Mouse (Mus musculus): ENCODE data around the gene H2-Q2. TPM values are rescaled to one million over a fixed set of nuclear protein-coding genes. Genes with fewer than 3 reads are reported as not detected.
"Not testable (repeated sequence)": the region's sequence is repeated elsewhere in the genome, so short reads cannot be mapped to it uniquely, and the experiment has no call there.

H2-Q2 gene
- total RNA-seq, 4 experiments from 2014 or later: 0.64 to 2.6 (median 0.81) TPM; not detected in 1

GRCm38 (mm10) chr17:35359470-35359862, 17.4 kb downstream of the H2-Q2 start:
- no peak for DNase-seq (ENCODE audit: low spot score in 2 of 2)

GRCm38 (mm10) chr17:35379369-35379728, 37.3 kb downstream of the H2-Q2 start, which contains the start of gene H2-Q4:
Gene H2-Q4, plus strand, starts transcription at chr17:35379617.
- peak; percentile 71 to 77 for DNase-seq (ENCODE audit: low spot score in 2 of 2)

GRCm38 (mm10) chr17:35379729-35380451, 37.8 kb downstream of the H2-Q2 start:
- no peak for DNase-seq (ENCODE audit: low spot score in 2 of 2)

GRCm38 (mm10) chr17:35389796-35390195, 47.8 kb downstream of the H2-Q2 start:
- DNase-seq (ENCODE audit: low spot score in 2 of 2): not testable (repeated sequence)

GRCm38 (mm10) chr17:35392671-35393070, 50.6 kb downstream of the H2-Q2 start:
- DNase-seq (ENCODE audit: low spot score in 2 of 2): not testable (repeated sequence)

GRCm38 (mm10) chr17:35393864-35394800, 52.1 kb downstream of the H2-Q2 start:
- DNase-seq (ENCODE audit: low spot score in 2 of 2): not testable (repeated sequence)

Other genes starting within 250 kb of the H2-Q2 start
- gene Ly6g5c, start 234.0 kb upstream of the H2-Q2 start, total RNA-seq (2022): not detected
- under 1 TPM; 0.27 to 0.83 (median 0.63) TPM for gene Ly6g5b, start 226.8 kb upstream of the H2-Q2 start, total RNA-seq (2022)
- gene Gpank1, start 220.8 kb upstream of the H2-Q2 start, total RNA-seq (2022): 10 to 100 TPM; 17.6 to 19.2 (median 18.0) TPM
- 100 to 1,000 TPM; 176 to 194 (median 189) TPM for gene Csnk2b, start 220.2 kb upstream of the H2-Q2 start, total RNA-seq (2022)
- gene D17H6S53E, start 215.9 kb upstream of the H2-Q2 start, total RNA-seq (2022): 10 to 100 TPM; 27.6 to 31.6 (median 30.9) TPM
- not detected for gene Apom, start 210.2 kb upstream of the H2-Q2 start, total RNA-seq (2022)
- gene Bag6, start 207.1 kb upstream of the H2-Q2 start, total RNA-seq (2022): 100 to 1,000 TPM; 291 to 311 (median 298) TPM
- 100 to 1,000 TPM; 302 to 328 (median 308) TPM for gene Prrc2a, start 177.3 kb upstream of the H2-Q2 start, total RNA-seq (2022)
- 10 to 100 TPM in 2 of 4 experiments, 1 to 10 TPM in 2; 6.3 to 45.4 (median 25.7) TPM for gene Aif1, start 166.2 kb upstream of the H2-Q2 start, total RNA-seq (2022)
- gene Lst1, start 153.8 kb upstream of the H2-Q2 start, total RNA-seq (2022): 10 to 100 TPM in 1 of 4 experiments, 1 to 10 TPM in 3; 5.0 to 13.2 (median 7.1) TPM
- gene Ltb, start 147.8 kb upstream of the H2-Q2 start, total RNA-seq (2022): 1 to 10 TPM in 1 of 4 experiments, under 1 TPM in 3; 0.53 to 1.4 (median 0.71) TPM
- under 1 TPM in 1 of 4 experiments, not detected in 3; 0.29 TPM for gene Tnf, start 140.2 kb upstream of the H2-Q2 start, total RNA-seq (2022)
- under 1 TPM; 0.32 to 0.89 (median 0.67) TPM for gene Lta, start 136.9 kb upstream of the H2-Q2 start, total RNA-seq (2022)
- not detected for gene Gm16181, start 121.4 kb upstream of the H2-Q2 start, total RNA-seq (2022)
- gene Atp6v1g2, start 108.6 kb upstream of the H2-Q2 start, total RNA-seq (2022): 100 to 1,000 TPM; 592 to 630 (median 612) TPM
- 10 to 100 TPM; 12.9 to 16.4 (median 14.9) TPM for gene Nfkbil1, start 106.5 kb upstream of the H2-Q2 start, total RNA-seq (2022)
- 100 to 1,000 TPM; 216 to 231 (median 222) TPM for gene Ddx39b, start 100.5 kb upstream of the H2-Q2 start, total RNA-seq (2022)
- gene H2-D1, start 79.5 kb upstream of the H2-Q2 start, total RNA-seq (2022): 100 to 1,000 TPM in 2 of 4 experiments, 10 to 100 TPM in 2; 23.2 to 135 (median 64.4) TPM
- 1 to 10 TPM in 2 of 4 experiments, under 1 TPM in 2; 0.85 to 2.5 (median 1.2) TPM for gene H2-Q1, start 21.8 kb upstream of the H2-Q2 start, total RNA-seq (2022)
- gene H2-Q4, start 37.4 kb downstream of the H2-Q2 start, total RNA-seq (2022): 10 to 100 TPM in 2 of 4 experiments, 1 to 10 TPM in 2; 2.5 to 10.6 (median 6.7) TPM
- 1 to 10 TPM in 2 of 4 experiments, under 1 TPM in 2; 0.47 to 2.4 (median 1.3) TPM for gene H2-Q6, start 82.6 kb downstream of the H2-Q2 start, total RNA-seq (2022)
- gene H2-Q7, start 96.9 kb downstream of the H2-Q2 start, total RNA-seq (2022): 1 to 10 TPM in 2 of 4 experiments, under 1 TPM in 2; 0.41 to 3.2 (median 1.5) TPM
- under 1 TPM in 3 of 4 experiments, not detected in 1; 0.12 to 0.64 (median 0.56) TPM for gene H2-Q10, start 127.8 kb downstream of the H2-Q2 start, total RNA-seq (2022)
- gene Pou5f1, start 163.8 kb downstream of the H2-Q2 start, total RNA-seq (2022): under 1 TPM in 2 of 4 experiments, not detected in 2; 0.45 to 0.69 TPM
- 1 to 10 TPM; 4.5 to 6.2 (median 5.2) TPM for gene Tcf19, start 174.6 kb downstream of the H2-Q2 start, total RNA-seq (2022)
- 10 to 100 TPM; 12.2 to 13.5 (median 12.9) TPM for gene Cchcr1, start 174.9 kb downstream of the H2-Q2 start, total RNA-seq (2022)
- gene Psors1c2, start 191.0 kb downstream of the H2-Q2 start, total RNA-seq (2022): 1 to 10 TPM in 2 of 4 experiments, under 1 TPM in 1, not detected in 1; 0.96 to 2.2 (median 2.1) TPM
- under 1 TPM; 0.12 to 0.64 (median 0.37) TPM for gene Cdsn, start 209.9 kb downstream of the H2-Q2 start, total RNA-seq (2022)
- gene 2300002M23Rik, start 225.2 kb downstream of the H2-Q2 start, total RNA-seq (2022): not detected

Measured in layer of hippocampus, adult 8-10 months (tissue).